In genomic region chr7:99365069-99365468, GRCm38 (mm10) we compare ENCODE assay signal across 8 mouse cellular contexts. TPM values are rescaled to one million over a fixed set of nuclear protein-coding genes. Genes with fewer than 3 reads are reported as not detected.
A peak's percentile ranks its signal among the peaks of the same experiment; 100 is the strongest.
DNase-seq lines count a peak whose midpoint lies in the region; ATAC-seq and TF ChIP-seq lines count a peak whose summit lies in the region.

No protein-coding gene starts in this region.

- no peak overlapping the region for H3K4me2 ChIP-seq in forebrain, embryonic 15.5 days (replicated peaks)
- peak overlapping the region; percentile 36 for H3K4me2 ChIP-seq in hindbrain, embryonic 15.5 days
- peak overlapping the region; percentile 29 for H3K4me2 ChIP-seq in neural tube, embryonic 15.5 days

- TF ChIP-seq CTCF in bone marrow macrophage, adult 2 months (IDR thresholded peaks at IDR 0.05; ENCODE audit: low read depth, low read length): peak; percentile 76

- no peak overlapping the region for H3K27ac ChIP-seq in bone marrow macrophage, adult 2 months (ENCODE audit: insufficient read depth, low read depth, low read length)
- H3K27ac ChIP-seq in forebrain, embryonic 15.5 days (replicated peaks): no peak overlapping the region
- no peak overlapping the region for H3K27ac ChIP-seq in hindbrain, embryonic 15.5 days (replicated peaks)
- H3K27ac ChIP-seq in neural tube, embryonic 15.5 days (replicated peaks): 0 out of 2 replicates have a peak overlapping the region, but pooled peaks have one; percentile 7

- H3K9ac ChIP-seq in forebrain, embryonic 15.5 days (replicated peaks): no peak overlapping the region
- H3K9ac ChIP-seq in hindbrain, embryonic 15.5 days: no peak overlapping the region
- no peak overlapping the region for H3K9ac ChIP-seq in neural tube, embryonic 15.5 days (replicated peaks)

- DNase-seq in ovary, adult 18-20 months (ENCODE audit: low spot score): peak; percentile 44
- DNase-seq in ovary, postnatal 10 days (ENCODE audit: low spot score): no peak
- DNase-seq in lung, adult 18-20 months: peak; percentile 70 to 80

- peaks cover 5% of the 10 kb centered on the region; the same call in 1 of the 2 replicates for H3K4me1 ChIP-seq in bone marrow macrophage, adult 2 months (ENCODE audit: control insufficient read depth, insufficient read depth, low read length)
- H3K4me1 ChIP-seq in forebrain, embryonic 15.5 days: peaks cover 11% of the 10 kb centered on the region
- H3K4me1 ChIP-seq in hindbrain, embryonic 15.5 days (replicated peaks): peaks cover 22% of the 10 kb centered on the region
- peaks cover 25% of the 10 kb centered on the region for H3K4me1 ChIP-seq in neural tube, embryonic 15.5 days

- no peak for TF ChIP-seq POLR2A in bone marrow macrophage, adult 2 months (IDR thresholded peaks at IDR 0.05; ENCODE audit: borderline replicate concordance, low read depth, low read length)

- no peaks in the 10 kb centered on the region for H3K27me3 ChIP-seq in forebrain, embryonic 15.5 days
- no peaks in the 10 kb centered on the region for H3K27me3 ChIP-seq in hindbrain, embryonic 15.5 days
- no peaks in the 10 kb centered on the region for H3K27me3 ChIP-seq in neural tube, embryonic 15.5 days (replicated peaks)

- H3K9me3 ChIP-seq in forebrain, embryonic 15.5 days: no peaks in the 10 kb centered on the region
- H3K9me3 ChIP-seq in hindbrain, embryonic 15.5 days: no peaks in the 10 kb centered on the region
- no peaks in the 10 kb centered on the region for H3K9me3 ChIP-seq in neural tube, embryonic 15.5 days (replicated peaks)

- under 1% methylated on average over 5 of the region's 5 CpGs for WGBS in forebrain, embryonic 15.5 days
- under 1% methylated on average over 5 of the region's 5 CpGs for WGBS in hindbrain, embryonic 15.5 days
- WGBS in neural tube, embryonic 15.5 days: under 1% methylated on average over 5 of the region's 5 CpGs

- H3K36me3 ChIP-seq in forebrain, embryonic 15.5 days: no peaks in the 10 kb centered on the region
- no peaks in the 10 kb centered on the region for H3K36me3 ChIP-seq in hindbrain, embryonic 15.5 days
- no peaks in the 10 kb centered on the region for H3K36me3 ChIP-seq in neural tube, embryonic 15.5 days

- H3K4me3 ChIP-seq in bone marrow macrophage, adult 2 months (ENCODE audit: insufficient read depth, low read length): no peak overlapping the region
- H3K4me3 ChIP-seq in forebrain, embryonic 15.5 days: no peak overlapping the region
- H3K4me3 ChIP-seq in hindbrain, embryonic 15.5 days: no peak overlapping the region
- 0 out of 2 replicates have a peak overlapping the region, but pooled peaks have one; percentile 9 for H3K4me3 ChIP-seq in neural tube, embryonic 15.5 days (replicated peaks)

- ATAC-seq in forebrain, embryonic 15.5 days (replicated peaks): peak; percentile 30; the same call in 1 of the 2 replicates
- ATAC-seq in hindbrain, embryonic 15.5 days (ENCODE audit: low FRiP score, low read depth): no peak
- peak; percentile 32; the same call in 1 of the 2 replicates for ATAC-seq in neural tube, embryonic 15.5 days (ENCODE audit: low FRiP score)
- no peak for ATAC-seq in erythroblast, adult 5-6 weeks (replicated peaks; ENCODE audit: low FRiP score, poor library complexity, severe bottlenecking)

RNA-seq across cellular contexts. Expression of gene Serpinh1, which starts 12.0 kb away (rescaled TPM):
- 7.2 and 8.5 TPM in 2 replicates for polyA plus RNA-seq in bone marrow macrophage, adult 2 months (2012; ENCODE audit: insufficient read depth, insufficient read length, missing spikeins)
- 210 and 215 TPM in 2 replicates for polyA plus RNA-seq in forebrain, embryonic 15.5 days (2015; fragmentation: Nextera tagmentation; extraction: Ambion mirVana)
- 286 and 303 TPM in 2 replicates for polyA plus RNA-seq in hindbrain, embryonic 15.5 days (2015; fragmentation: Nextera tagmentation; extraction: Ambion mirVana)
- 332 and 435 TPM in 2 replicates for polyA plus RNA-seq in neural tube, embryonic 15.5 days (2015; fragmentation: Nextera tagmentation; extraction: Ambion mirVana)
- total RNA-seq in erythroblast, adult 5-6 weeks (2015; ENCODE audit: low replicate concordance): not detected in 2 replicates
- total RNA-seq in erythroblast, adult 5-6 weeks (2017; ENCODE audit: low replicate concordance): 0.09 and 2.4 TPM in 2 replicates

RNA-seq across cellular contexts. Expression of gene Gdpd5, which starts 16.1 kb away (rescaled TPM):
- polyA plus RNA-seq in bone marrow macrophage, adult 2 months (2012; ENCODE audit: insufficient read depth, insufficient read length, missing spikeins): 11.1 and 13.8 TPM in 2 replicates
- 40.0 and 41.8 TPM in 2 replicates for polyA plus RNA-seq in forebrain, embryonic 15.5 days (2015; fragmentation: Nextera tagmentation; extraction: Ambion mirVana)
- 43.8 and 49.3 TPM in 2 replicates for polyA plus RNA-seq in hindbrain, embryonic 15.5 days (2015; fragmentation: Nextera tagmentation; extraction: Ambion mirVana)
- 41.2 and 45.7 TPM in 2 replicates for polyA plus RNA-seq in neural tube, embryonic 15.5 days (2015; fragmentation: Nextera tagmentation; extraction: Ambion mirVana)
- not detected in 2 replicates for total RNA-seq in erythroblast, adult 5-6 weeks (2015; ENCODE audit: low replicate concordance)
- 0.28 TPM in 1 of 2 replicates, not detected in the other for total RNA-seq in erythroblast, adult 5-6 weeks (2017; ENCODE audit: low replicate concordance)

Comparison
In these comparisons a context has a peak if more than half of its experiments do, and no peak if none do; other contexts are left out.
1. ATAC-seq: peak in forebrain, embryonic 15.5 days (single experiment) and neural tube, embryonic 15.5 days (single experiment); none in hindbrain, embryonic 15.5 days (single experiment) and erythroblast, adult 5-6 weeks (single experiment).
2. RNA of gene Serpinh1, which starts 12.0 kb away (polyA plus RNA-seq): 332 to 435 TPM in neural tube, embryonic 15.5 days, 286 to 303 TPM in hindbrain, embryonic 15.5 days and 210 to 215 TPM in forebrain, embryonic 15.5 days; 7.2 to 8.5 TPM in bone marrow macrophage, adult 2 months; every median in the first group is over 10 times any median in the second.